8 mouse cellular contexts compared by ENCODE assay signal in the genomic region with DNA sequence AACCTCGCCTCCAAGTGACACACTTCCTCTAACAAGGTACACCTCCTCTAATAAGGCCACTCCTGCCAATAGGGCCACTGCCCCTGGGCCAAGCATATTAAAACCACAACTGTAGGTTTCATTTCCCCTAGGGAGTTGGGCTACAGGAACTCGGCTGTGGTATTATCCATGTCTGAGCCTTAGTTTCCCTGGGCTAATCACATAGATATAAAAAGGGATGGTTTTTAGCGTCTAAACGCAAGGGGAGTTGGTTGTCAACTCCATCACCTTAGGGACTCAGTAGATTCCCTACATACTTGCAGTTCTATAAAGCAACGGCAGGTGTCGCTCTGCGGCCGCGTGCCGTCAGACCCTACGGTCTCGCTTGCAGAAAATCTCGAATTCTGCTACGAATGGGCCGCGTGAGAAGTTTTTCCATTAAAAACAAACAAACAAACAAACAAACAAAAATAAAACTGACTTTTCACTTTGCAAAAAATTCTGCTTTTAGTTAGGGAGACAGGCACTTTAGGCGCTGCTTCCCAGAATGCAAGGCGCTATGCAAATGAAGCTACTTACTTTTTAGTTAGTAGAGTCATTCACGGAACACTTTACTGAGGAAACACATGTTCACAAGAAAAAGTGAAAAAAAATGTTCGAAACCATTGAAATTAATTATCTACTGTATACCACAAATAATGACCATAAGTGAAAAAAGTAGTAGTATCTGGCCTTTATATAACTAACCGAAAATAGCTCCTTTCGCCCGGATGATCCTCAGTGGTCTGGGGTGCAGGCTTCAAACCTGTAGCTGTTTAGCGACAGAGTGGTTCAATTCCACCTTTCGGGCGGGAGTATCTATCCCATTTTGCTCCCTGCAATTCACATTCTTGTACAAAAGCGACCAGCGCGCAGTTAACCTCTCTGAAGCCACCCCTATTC. TPM values are rescaled to one million over a fixed set of nuclear protein-coding genes. Genes with fewer than 3 reads are reported as not detected.
A peak's percentile ranks its signal among the peaks of the same experiment; 100 is the strongest.
DNase-seq lines count a peak whose midpoint lies in the region; ATAC-seq and TF ChIP-seq lines count a peak whose summit lies in the region.

No protein-coding gene starts in this region.

- intact Hi-C loops in heart, postnatal 14 days (cut with DNase I): loop anchor here (1.0 to 2.0 kb wide), 2 partner anchors 43 to 122 kb away; no protein-coding TSS in a partner anchor

- DNase-seq in ES-E14 (ENCODE audit: low read depth, low spot score): peak; percentile 73
- DNase-seq in c-Kit-negative CD71-positive TER-119-positive erythroid progenitor cells, embryonic 14.5 days (ENCODE audit: low read depth, low spot score): peak; percentile 68
- peak; percentile 85 for DNase-seq in forebrain, embryonic 11.5 days (ENCODE audit: low spot score)
- DNase-seq in heart, postnatal 14 days: peak; percentile 81 to 89
- DNase-seq in large intestine, adult 2 months (ENCODE audit: low read depth, low spot score): peak; percentile 54
- DNase-seq in testis, postnatal 14 days (ENCODE audit: low spot score): peak; percentile 82

- peak overlapping the region; percentile 46 for H3K4me2 ChIP-seq in forebrain, embryonic 11.5 days (ENCODE audit: low read depth, low read length, severe bottlenecking)
- peak overlapping the region; percentile 54 for H3K4me2 ChIP-seq in lung, embryonic 15.5 days

- peaks cover 36% of the 10 kb centered on the region for H3K27me3 ChIP-seq in forebrain, embryonic 11.5 days (ENCODE audit: control insufficient read depth, insufficient read depth, low read length)
- H3K27me3 ChIP-seq in lung, embryonic 15.5 days: peaks cover 44% of the 10 kb centered on the region

- H3K9me3 ChIP-seq in ES-E14 (ENCODE audit: control insufficient read depth, insufficient read depth, low read depth, low read length): no peaks in the 10 kb centered on the region
- H3K9me3 ChIP-seq in forebrain, embryonic 11.5 days (ENCODE audit: control insufficient read depth, low read length): no peaks in the 10 kb centered on the region
- no peaks in the 10 kb centered on the region for H3K9me3 ChIP-seq in lung, embryonic 15.5 days

- TF ChIP-seq CTCF in olfactory bulb, adult 2 months (IDR thresholded peaks at IDR 0.05; ENCODE audit: insufficient read depth, low read depth, low read length): peak; percentile 99

- peak overlapping the region; percentile 70 for H3K4me3 ChIP-seq in ES-E14 (ENCODE audit: insufficient read depth in 1 of 2, low read depth in 1 of 2, low read length in 2 of 2, poor library complexity in 1 of 2, severe bottlenecking in 1 of 2)
- H3K4me3 ChIP-seq in forebrain, embryonic 11.5 days (ENCODE audit: low read depth, low read length): peak overlapping the region; percentile 33
- H3K4me3 ChIP-seq in lung, embryonic 15.5 days: peak overlapping the region; percentile 49
- H3K4me3 ChIP-seq in olfactory bulb, adult 2 months (ENCODE audit: insufficient read depth, low read depth, low read length): peak overlapping the region; percentile 44

- ATAC-seq in forebrain, embryonic 11.5 days (replicated peaks; ENCODE audit: low FRiP score): peak; percentile 82
- ATAC-seq in lung, embryonic 15.5 days (ENCODE audit: borderline replicate concordance, extremely low read depth, low FRiP score, low TSS enrichment): peak; percentile 82

- no peak for TF ChIP-seq POLR2A in olfactory bulb, adult 2 months (IDR thresholded peaks at IDR 0.05; ENCODE audit: insufficient read depth, low read depth, low read length)

- peaks cover 0 to 7% of the 10 kb centered on the region in 2 experiments; a peak in 1 of 4 replicates for H3K4me1 ChIP-seq in ES-E14 (ENCODE audit: control insufficient read depth in 2 of 2, insufficient read depth in 2 of 2, low read length in 2 of 2, poor library complexity in 1 of 2)
- H3K4me1 ChIP-seq in forebrain, embryonic 11.5 days (replicated peaks; ENCODE audit: control insufficient read depth, insufficient read depth, low read length): peaks cover 10% of the 10 kb centered on the region; the same call in 1 of the 2 replicates
- H3K4me1 ChIP-seq in lung, embryonic 15.5 days: peaks cover 28% of the 10 kb centered on the region
- H3K4me1 ChIP-seq in olfactory bulb, adult 2 months (ENCODE audit: control insufficient read depth, insufficient read depth, low read length): peaks cover 25% of the 10 kb centered on the region

- under 1% methylated on average over 29 of the region's 29 CpGs for WGBS in forebrain, embryonic 11.5 days
- under 1% methylated on average over 29 of the region's 29 CpGs for WGBS in large intestine, adult 2 months
- WGBS in lung, embryonic 15.5 days: under 1% methylated on average over 29 of the region's 29 CpGs
- under 1% methylated on average over 29 of the region's 29 CpGs for WGBS in olfactory bulb, adult 2 months

- no peak overlapping the region for H3K9ac ChIP-seq in ES-E14 (ENCODE audit: insufficient read depth, low read depth, low read length, poor library complexity, severe bottlenecking)
- peak overlapping the region; percentile 16; the same call in 1 of the 2 replicates for H3K9ac ChIP-seq in forebrain, embryonic 11.5 days (ENCODE audit: low read length)
- peak overlapping the region; percentile 16; the same call in 1 of the 2 replicates for H3K9ac ChIP-seq in lung, embryonic 15.5 days

- in situ Hi-C loops in ES-E14 (cut with MboI; ENCODE audit: low sequenced_read_pairs in 2 of 2, unreplicated experiment in 2 of 2): no loop called here

- H3K36me3 ChIP-seq in ES-E14 (ENCODE audit: control insufficient read depth, insufficient read depth, low read length, poor library complexity, severe bottlenecking): no peaks in the 10 kb centered on the region
- no peaks in the 10 kb centered on the region for H3K36me3 ChIP-seq in forebrain, embryonic 11.5 days (ENCODE audit: control insufficient read depth, insufficient read depth, low read length)
- no peaks in the 10 kb centered on the region for H3K36me3 ChIP-seq in lung, embryonic 15.5 days

- peak overlapping the region; percentile 5; the same call in 1 of the 2 replicates for H3K27ac ChIP-seq in ES-E14 (ENCODE audit: insufficient read depth, low read depth, low read length, poor library complexity, severe bottlenecking)
- no peak overlapping the region for H3K27ac ChIP-seq in forebrain, embryonic 11.5 days (ENCODE audit: low read depth, low read length)
- no peak overlapping the region for H3K27ac ChIP-seq in lung, embryonic 15.5 days
- no peak overlapping the region for H3K27ac ChIP-seq in olfactory bulb, adult 2 months (ENCODE audit: insufficient read depth, low read depth, low read length)

TF ChIP-seq in ES-E14, 5 proteins besides CTCF, POLR2A, EP300 and RAD21:
- TF ChIP-seq ZNF384 (IDR thresholded peaks at IDR 0.05; ENCODE audit: low read depth, low read length) (no peak), ZC3H11A (IDR thresholded peaks at IDR 0.05; ENCODE audit: borderline replicate concordance, low read depth, low read length) (0 out of 2 replicates have a peak, but pooled peaks have one; percentile 6), MAFK (IDR thresholded peaks at IDR 0.05; ENCODE audit: insufficient read depth, low read depth, low read length) (0 out of 2 replicates have a peak, but pooled peaks have one; percentile 2), CHD2 (IDR thresholded peaks at IDR 0.05; ENCODE audit: low read depth, low read length) (peak; percentile 5; the same call in 1 of the 2 replicates), HCFC1 (IDR thresholded peaks at IDR 0.05; ENCODE audit: borderline replicate concordance, insufficient read depth, low read length) (no peak)

RNA-seq across cellular contexts. Expression of a gene that starts 9.1 kb away (rescaled TPM):
- total RNA-seq in ES-E14 (2012; rRNA removed): 5.8 and 6.3 TPM in 2 replicates
- polyA plus RNA-seq in forebrain, embryonic 11.5 days (2014; fragmentation: Nextera tagmentation; extraction: Ambion mirVana): not detected in 2 replicates
- total RNA-seq in heart, postnatal 14 days (2021): 1 to 10 TPM in 1 of 2 experiments, under 1 TPM in 1; 0.60 to 1.2 TPM
- 1.4 and 6.2 TPM in 2 replicates for polyA plus RNA-seq in large intestine, adult 2 months (2012; rRNA removed)
- 0.24 and 0.26 TPM in 2 replicates for polyA plus RNA-seq in lung, embryonic 15.5 days (2015; fragmentation: Nextera tagmentation; extraction: Ambion mirVana)
- not detected in 2 replicates for polyA plus RNA-seq in olfactory bulb, adult 2 months (2012; ENCODE audit: insufficient read depth, insufficient read length, low replicate concordance, missing spikeins)

RNA-seq across cellular contexts. Expression of a gene that starts 18.3 kb away (rescaled TPM):
- 9.9 and 10.8 TPM in 2 replicates for total RNA-seq in ES-E14 (2012; rRNA removed)
- 47.3 and 54.7 TPM in 2 replicates for polyA plus RNA-seq in forebrain, embryonic 11.5 days (2014; fragmentation: Nextera tagmentation; extraction: Ambion mirVana)
- 100 to 1,000 TPM; 106 to 122 TPM for total RNA-seq in heart, postnatal 14 days (2021)
- polyA plus RNA-seq in large intestine, adult 2 months (2012; rRNA removed): 12.7 and 18.9 TPM in 2 replicates
- polyA plus RNA-seq in lung, embryonic 15.5 days (2015; fragmentation: Nextera tagmentation; extraction: Ambion mirVana): 10.6 and 11.4 TPM in 2 replicates
- polyA plus RNA-seq in olfactory bulb, adult 2 months (2012; ENCODE audit: insufficient read depth, insufficient read length, low replicate concordance, missing spikeins): not detected in 2 replicates

RNA-seq across cellular contexts. Expression of a gene that starts 20.9 kb away (rescaled TPM):
- total RNA-seq in ES-E14 (2012; rRNA removed): 2.9 and 9.7 TPM in 2 replicates
- polyA plus RNA-seq in forebrain, embryonic 11.5 days (2014; fragmentation: Nextera tagmentation; extraction: Ambion mirVana): 0.44 TPM in 1 of 2 replicates, not detected in the other
- total RNA-seq in heart, postnatal 14 days (2021): not detected
- 0.33 and 1.3 TPM in 2 replicates for polyA plus RNA-seq in large intestine, adult 2 months (2012; rRNA removed)
- polyA plus RNA-seq in lung, embryonic 15.5 days (2015; fragmentation: Nextera tagmentation; extraction: Ambion mirVana): not detected in 2 replicates
- polyA plus RNA-seq in olfactory bulb, adult 2 months (2012; ENCODE audit: insufficient read depth, insufficient read length, low replicate concordance, missing spikeins): not detected in 2 replicates

RNA-seq across cellular contexts. Expression of a gene that starts 29.1 kb away (rescaled TPM):
- 92.5 and 108 TPM in 2 replicates for total RNA-seq in ES-E14 (2012; rRNA removed)
- polyA plus RNA-seq in forebrain, embryonic 11.5 days (2014; fragmentation: Nextera tagmentation; extraction: Ambion mirVana): 52.8 and 53.0 TPM in 2 replicates
- 10 to 100 TPM; 55.7 to 59.1 TPM for total RNA-seq in heart, postnatal 14 days (2021)
- polyA plus RNA-seq in large intestine, adult 2 months (2012; rRNA removed): 241 and 341 TPM in 2 replicates
- 115 TPM in 2 replicates for polyA plus RNA-seq in lung, embryonic 15.5 days (2015; fragmentation: Nextera tagmentation; extraction: Ambion mirVana)
- not detected in 2 replicates for polyA plus RNA-seq in olfactory bulb, adult 2 months (2012; ENCODE audit: insufficient read depth, insufficient read length, low replicate concordance, missing spikeins)

RNA-seq across cellular contexts. Expression of a gene that starts 43.8 kb away (rescaled TPM):
- total RNA-seq in ES-E14 (2012; rRNA removed): 48.0 and 53.2 TPM in 2 replicates
- 94.4 and 100 TPM in 2 replicates for polyA plus RNA-seq in forebrain, embryonic 11.5 days (2014; fragmentation: Nextera tagmentation; extraction: Ambion mirVana)
- 10 to 100 TPM; 41.1 to 48.0 TPM for total RNA-seq in heart, postnatal 14 days (2021)
- polyA plus RNA-seq in large intestine, adult 2 months (2012; rRNA removed): 26.9 and 31.2 TPM in 2 replicates
- polyA plus RNA-seq in lung, embryonic 15.5 days (2015; fragmentation: Nextera tagmentation; extraction: Ambion mirVana): 86.4 and 88.6 TPM in 2 replicates
- not detected in 2 replicates for polyA plus RNA-seq in olfactory bulb, adult 2 months (2012; ENCODE audit: insufficient read depth, insufficient read length, low replicate concordance, missing spikeins)

Comparison
In these comparisons a context has a peak if more than half of its experiments do, and no peak if none do; other contexts are left out.
1. RNA of a gene that starts 18.3 kb away (polyA plus RNA-seq): 47.3 to 54.7 TPM in forebrain, embryonic 11.5 days, 12.7 to 18.9 TPM in large intestine, adult 2 months and 10.6 to 11.4 TPM in lung, embryonic 15.5 days; not detected in olfactory bulb, adult 2 months; every median in the first group is over 10 times any median in the second.
2. Peak in every context shown above with its lines, with median percentiles within 50 percentile points of each other: DNase-seq and H3K4me3 ChIP-seq.